In genomic region chr13:60084290-60084689, GRCm38 (mm10) we compare ENCODE assay signal across 15 mouse cellular contexts.
A peak's percentile ranks its signal among the peaks of the same experiment; 100 is the strongest.
DNase-seq lines count a peak whose midpoint lies in the region; ATAC-seq and TF ChIP-seq lines count a peak whose summit lies in the region.
"Had no signal": no experiment of that assay in that cellular context is flagged by ENCODE, and none has a peak within 500 bp of the region (broad histone marks: within the 10 kb centered on the region; RNA-seq: fewer than 3 reads in every experiment).

No protein-coding gene starts in this region.

- no peaks in the 10 kb centered on the region for H3K36me3 ChIP-seq in intestine, embryonic 16.5 days (ENCODE audit: control insufficient read depth, insufficient read depth, low read length)
- H3K36me3 ChIP-seq in intestine, postnatal 0 days (ENCODE audit: control insufficient read depth, insufficient read depth) = no peaks in the 10 kb centered on the region
- no peaks in the 10 kb centered on the region for H3K36me3 ChIP-seq in midbrain, embryonic 11.5 days (ENCODE audit: control insufficient read depth, insufficient read depth, low read length)
- no peaks in the 10 kb centered on the region for H3K36me3 ChIP-seq in midbrain, embryonic 15.5 days (replicated peaks)
- H3K36me3 ChIP-seq: embryonic facial prominence, embryonic 12.5 days; G1E; heart, embryonic 12.5 days; hindbrain, embryonic 10.5 days had no signal

- 0 out of 2 replicates have a peak overlapping the region, but pooled peaks have one; percentile 6 for H3K27ac ChIP-seq in intestine, embryonic 16.5 days (ENCODE audit: low read length)
- H3K27ac ChIP-seq in intestine, postnatal 0 days (ENCODE audit: low read depth, low read length) = no peak overlapping the region
- no peak overlapping the region for H3K27ac ChIP-seq in midbrain, embryonic 11.5 days (ENCODE audit: low read depth, low read length)
- H3K27ac ChIP-seq in midbrain, embryonic 15.5 days = no peak overlapping the region
- H3K27ac ChIP-seq: hindbrain, embryonic 14.5 days had no signal

- DNase-seq in midbrain, embryonic 11.5 days (ENCODE audit: low spot score, missing footprints) = peak; percentile 56
- DNase-seq in Muller cell, postnatal 12 days (ENCODE audit: inconsistent ontology term) = peak; percentile 13
- DNase-seq in cerebellum, postnatal 36 days = no peak
- DNase-seq: B cell, adult 2 months; cerebellum, adult 11 months; cerebellum, adult 8-10 months had no signal

- ATAC-seq in intestine, embryonic 16.5 days = no peak
- ATAC-seq in intestine, postnatal 0 days = no peak
- peak; percentile 59; the same call in 1 of the 2 replicates for ATAC-seq in midbrain, embryonic 11.5 days (ENCODE audit: low FRiP score)
- ATAC-seq in midbrain, embryonic 15.5 days (replicated peaks) = no peak
- ATAC-seq: CD4-positive, CD25-positive, alpha-beta regulatory T cell, adult 4 months had no signal

- no peak overlapping the region for H3K4me2 ChIP-seq in intestine, embryonic 16.5 days (ENCODE audit: low read depth, low read length)
- no peak overlapping the region for H3K4me2 ChIP-seq in intestine, postnatal 0 days (replicated peaks; ENCODE audit: low read depth)
- H3K4me2 ChIP-seq in midbrain, embryonic 11.5 days = no peak overlapping the region; the same call in 1 of the 2 replicates
- no peak overlapping the region for H3K4me2 ChIP-seq in midbrain, embryonic 15.5 days
- H3K4me2 ChIP-seq: hindbrain, embryonic 14.5 days had no signal

- 64% methylated on average over 4 of the region's 4 CpGs for WGBS in intestine, embryonic 16.5 days
- 72% methylated on average over 4 of the region's 4 CpGs for WGBS in intestine, postnatal 0 days
- 52% methylated on average over 4 of the region's 4 CpGs for WGBS in midbrain, embryonic 11.5 days
- 46% methylated on average over 4 of the region's 4 CpGs for WGBS in midbrain, embryonic 15.5 days

- no peak for TF ChIP-seq CTCF in intestine, postnatal 0 days (IDR thresholded peaks at IDR 0.05; ENCODE audit: low read depth)

- H3K9ac ChIP-seq in intestine, embryonic 16.5 days (ENCODE audit: low read depth, low read length) = no peak overlapping the region
- no peak overlapping the region for H3K9ac ChIP-seq in intestine, postnatal 0 days (ENCODE audit: low read depth, low read length)
- no peak overlapping the region; the same call in 1 of the 2 replicates for H3K9ac ChIP-seq in midbrain, embryonic 11.5 days (ENCODE audit: low read length)
- no peak overlapping the region for H3K9ac ChIP-seq in midbrain, embryonic 15.5 days
- H3K9ac ChIP-seq: embryonic facial prominence, embryonic 12.5 days; heart, embryonic 12.5 days had no signal

- H3K27me3 ChIP-seq in intestine, embryonic 16.5 days (replicated peaks; ENCODE audit: control insufficient read depth, insufficient read depth, low read length) = no peaks in the 10 kb centered on the region
- H3K27me3 ChIP-seq in intestine, postnatal 0 days (replicated peaks; ENCODE audit: control insufficient read depth, insufficient read depth, low read length) = no peaks in the 10 kb centered on the region
- no peaks in the 10 kb centered on the region for H3K27me3 ChIP-seq in midbrain, embryonic 11.5 days (ENCODE audit: control insufficient read depth, insufficient read depth, low read length)
- H3K27me3 ChIP-seq in midbrain, embryonic 15.5 days (replicated peaks) = no peaks in the 10 kb centered on the region
- H3K27me3 ChIP-seq: embryonic facial prominence, embryonic 12.5 days; heart, embryonic 12.5 days had no signal

- H3K4me3 ChIP-seq in intestine, embryonic 16.5 days (ENCODE audit: low read length) = no peak overlapping the region
- H3K4me3 ChIP-seq in intestine, postnatal 0 days (ENCODE audit: low read depth, low read length) = no peak overlapping the region
- H3K4me3 ChIP-seq in midbrain, embryonic 11.5 days (ENCODE audit: low read depth, low read length) = no peak overlapping the region
- H3K4me3 ChIP-seq in midbrain, embryonic 15.5 days = no peak overlapping the region
- H3K4me3 ChIP-seq: embryonic facial prominence, embryonic 12.5 days had no signal

- H3K4me1 ChIP-seq in intestine, embryonic 16.5 days (ENCODE audit: control insufficient read depth, insufficient read depth, low read length) = no peaks in the 10 kb centered on the region
- no peaks in the 10 kb centered on the region for H3K4me1 ChIP-seq in intestine, postnatal 0 days (replicated peaks; ENCODE audit: control insufficient read depth, insufficient read depth, low read length)
- peaks cover 10% of the 10 kb centered on the region; the same call in 1 of the 2 replicates for H3K4me1 ChIP-seq in midbrain, embryonic 11.5 days (ENCODE audit: control insufficient read depth, insufficient read depth, low read length)
- H3K4me1 ChIP-seq in midbrain, embryonic 15.5 days = peaks cover 8% of the 10 kb centered on the region

- H3K9me3 ChIP-seq in intestine, embryonic 16.5 days (ENCODE audit: control insufficient read depth, low read length) = no peaks in the 10 kb centered on the region
- H3K9me3 ChIP-seq in intestine, postnatal 0 days (ENCODE audit: control insufficient read depth) = no peaks in the 10 kb centered on the region
- H3K9me3 ChIP-seq in midbrain, embryonic 11.5 days (ENCODE audit: control insufficient read depth, low read length) = no peaks in the 10 kb centered on the region
- no peaks in the 10 kb centered on the region for H3K9me3 ChIP-seq in midbrain, embryonic 15.5 days
- H3K9me3 ChIP-seq: embryonic facial prominence, embryonic 12.5 days; heart, embryonic 12.5 days; hindbrain, embryonic 10.5 days had no signal

Comparison
In these comparisons a context has a peak if more than half of its experiments do, and no peak if none do; other contexts are left out.
1. DNase-seq: peak in midbrain, embryonic 11.5 days (single experiment) and Muller cell, postnatal 12 days (single experiment); none in cerebellum, postnatal 36 days (0 of 2).